Mouse (Mus musculus): ENCODE data around the gene Ntrk1.

- no peak for TF ChIP-seq EP300 (IDR thresholded peaks at IDR 0.05; ENCODE audit: insufficient read depth, low read depth, low read length)
- TF ChIP-seq CTCF (IDR thresholded peaks at IDR 0.05): no peak
- no peak for TF ChIP-seq POLR2A (IDR thresholded peaks at IDR 0.05; ENCODE audit: insufficient read depth, low read depth, low read length)
Observed at GRCm38 (mm10) chr3:87733098-87733497, 61.9 kb downstream of the Ntrk1 start.

Data from heart, adult 2 months (tissue).